ENCODE assay signal across 11 mouse cellular contexts in the genomic region with DNA sequence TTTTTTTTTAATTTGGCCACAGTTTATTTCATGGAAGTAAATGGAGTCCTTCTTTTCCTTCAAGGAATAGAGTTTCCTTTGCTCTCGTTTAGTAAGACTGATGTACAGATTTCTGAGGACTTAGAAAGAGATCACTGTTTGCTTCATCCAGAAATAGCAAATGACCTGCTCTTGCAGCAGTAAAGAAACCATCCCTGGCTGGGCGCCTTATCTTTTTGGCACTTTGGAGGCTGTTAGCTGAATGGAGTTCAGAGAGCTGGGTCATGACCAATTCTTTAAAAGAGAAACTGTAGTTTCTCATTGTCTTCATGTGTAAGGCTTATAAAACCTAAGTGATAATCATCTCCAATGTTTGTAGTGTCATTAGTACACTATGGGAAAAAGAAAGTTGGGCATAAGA.
DNase-seq lines count a peak whose midpoint lies in the region; ATAC-seq lines count a peak whose summit lies in the region.
"Had no signal": no experiment of that assay in that cellular context is flagged by ENCODE, and none has a peak within 500 bp of the region (broad histone marks: within the 10 kb centered on the region; RNA-seq: fewer than 3 reads in every experiment).

No protein-coding gene starts in this region.

- H3K4me1 ChIP-seq in heart, embryonic 15.5 days (replicated peaks), result peaks cover 20% of the 10 kb centered on the region
- H3K4me1 ChIP-seq in hindbrain, embryonic 16.5 days (ENCODE audit: control insufficient read depth, insufficient read depth, low read depth, low read length), result no peaks in the 10 kb centered on the region
- H3K4me1 ChIP-seq: limb, embryonic 13.5 days had no signal

- no peak overlapping the region for H3K4me3 ChIP-seq in heart, embryonic 15.5 days
- H3K4me3 ChIP-seq in hindbrain, embryonic 16.5 days (ENCODE audit: low read length), result no peak overlapping the region
- H3K4me3 ChIP-seq: limb, embryonic 13.5 days had no signal

- H3K27ac ChIP-seq in heart, embryonic 15.5 days, result peak overlapping the region; percentile 21
- H3K27ac ChIP-seq in hindbrain, embryonic 16.5 days (ENCODE audit: low read depth, low read length), result no peak overlapping the region
- H3K27ac ChIP-seq: limb, embryonic 13.5 days had no signal

- DNase-seq in cerebellum, postnatal 14 days, result peak; percentile 58 to 59
- no peak for DNase-seq in cerebellum, adult 11-12 months
- peak; percentile 6 for DNase-seq in right cerebral cortex, postnatal 4 days
- no peak for DNase-seq in right cerebral cortex, postnatal 36 days (ENCODE audit: low spot score in 2 of 2)
- DNase-seq in ovary, postnatal 10 days (ENCODE audit: low spot score), result peak; percentile 15
- no peak for DNase-seq in left cerebral cortex, adult 11 months (ENCODE audit: low spot score)
- DNase-seq: right cerebral cortex, postnatal 25 days; thymus, adult 18-20 months had no signal

- ATAC-seq in heart, embryonic 15.5 days (replicated peaks; ENCODE audit: insufficient number of reproducible peaks, insufficient read depth, low FRiP score, low read depth), result no peak
- ATAC-seq in hindbrain, embryonic 16.5 days, result no peak

- 7% methylated on average over 2 of the region's 2 CpGs for WGBS in heart, embryonic 15.5 days
- 81% methylated on average over 2 of the region's 2 CpGs for WGBS in hindbrain, embryonic 16.5 days

- H3K36me3 ChIP-seq in heart, embryonic 15.5 days, result no peaks in the 10 kb centered on the region
- no peaks in the 10 kb centered on the region for H3K36me3 ChIP-seq in hindbrain, embryonic 16.5 days (ENCODE audit: control insufficient read depth, insufficient read depth, low read length)
- H3K36me3 ChIP-seq: limb, embryonic 13.5 days had no signal

- H3K9ac ChIP-seq in heart, embryonic 15.5 days, result no peak overlapping the region
- H3K9ac ChIP-seq in hindbrain, embryonic 16.5 days (ENCODE audit: low read depth, low read length), result no peak overlapping the region
- H3K9ac ChIP-seq: limb, embryonic 13.5 days had no signal

- H3K9me3 ChIP-seq in heart, embryonic 15.5 days (replicated peaks), result no peaks in the 10 kb centered on the region
- H3K9me3 ChIP-seq in hindbrain, embryonic 16.5 days (ENCODE audit: control insufficient read depth, low read length), result no peaks in the 10 kb centered on the region
- H3K9me3 ChIP-seq: limb, embryonic 13.5 days had no signal

- peak overlapping the region; percentile 11; the same call in 1 of the 2 replicates for H3K4me2 ChIP-seq in heart, embryonic 15.5 days
- H3K4me2 ChIP-seq in hindbrain, embryonic 16.5 days (ENCODE audit: low read length), result no peak overlapping the region
- H3K4me2 ChIP-seq: limb, embryonic 13.5 days had no signal

- no peaks in the 10 kb centered on the region for H3K27me3 ChIP-seq in heart, embryonic 15.5 days
- H3K27me3 ChIP-seq in hindbrain, embryonic 16.5 days (replicated peaks; ENCODE audit: control insufficient read depth, insufficient read depth, low read length), result no peaks in the 10 kb centered on the region
- H3K27me3 ChIP-seq: limb, embryonic 13.5 days had no signal

Comparison
In these comparisons a context has a peak if more than half of its experiments do, and no peak if none do; other contexts are left out.
1. DNase-seq: peak in cerebellum, postnatal 14 days (2 of 2), right cerebral cortex, postnatal 4 days (single experiment) and ovary, postnatal 10 days (single experiment); none in cerebellum, adult 11-12 months (single experiment), right cerebral cortex, postnatal 36 days (0 of 2) and left cerebral cortex, adult 11 months (single experiment).